Mouse (Mus musculus) erythroblast, adult 5-6 weeks (primary cell): Measurements from ENCODE around the gene Rhd. TPM values are rescaled to one million over a fixed set of nuclear protein-coding genes. Genes with fewer than 3 reads are reported as not detected.

Source experiments
- ATAC-seq: replicated peaks from 2 replicates; pipeline ENCODE4 v1.8.0; 2016; ENCODE audit warnings: moderate number of reproducible peaks, mild to moderate bottlenecking, moderate TSS enrichment, inconsistent platforms; ENCODE audit not compliant: poor library complexity, low FRiP score, severe bottlenecking
- total RNA-seq, 2 experiments: library from RNA; stranded (forward) in 1 of 2; stranded (reverse) in 1 of 2; fragments of 150-400 nt in 1 of 2; fragments of 200-764, 138-1000 nt in 1 of 2; gene quantifications; 2 replicates each; pipeline versions ENCODE4 v1.2.3 to v1.2.4; 2015 to 2017; ENCODE audit warnings: low replicate concordance in 2 of 2

The Rhd gene
- total RNA-seq, 2 experiments from 2014 or later, result 408 to 839 TPM

DNA sequence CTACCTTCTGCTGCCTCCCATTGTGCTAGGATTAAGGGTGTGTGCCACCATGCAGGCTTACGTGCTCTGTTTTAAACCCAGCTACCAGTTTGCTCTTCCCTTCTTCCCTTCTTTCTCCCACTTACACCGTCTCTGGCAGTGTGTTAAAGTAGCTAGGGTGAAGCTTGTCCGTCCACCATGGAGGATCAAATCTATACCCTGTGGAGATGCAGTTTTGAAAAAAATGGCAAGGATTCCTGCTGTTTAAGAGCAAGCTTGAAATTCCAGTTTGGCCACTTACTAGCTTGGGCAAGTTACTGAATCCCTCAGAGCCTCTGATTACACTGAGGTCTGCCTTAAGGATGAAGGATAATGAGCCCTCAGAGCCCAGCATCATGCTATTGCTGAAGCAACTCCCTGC, 9.0 kb upstream of the Rhd start:
- no peak for ATAC-seq

DNA sequence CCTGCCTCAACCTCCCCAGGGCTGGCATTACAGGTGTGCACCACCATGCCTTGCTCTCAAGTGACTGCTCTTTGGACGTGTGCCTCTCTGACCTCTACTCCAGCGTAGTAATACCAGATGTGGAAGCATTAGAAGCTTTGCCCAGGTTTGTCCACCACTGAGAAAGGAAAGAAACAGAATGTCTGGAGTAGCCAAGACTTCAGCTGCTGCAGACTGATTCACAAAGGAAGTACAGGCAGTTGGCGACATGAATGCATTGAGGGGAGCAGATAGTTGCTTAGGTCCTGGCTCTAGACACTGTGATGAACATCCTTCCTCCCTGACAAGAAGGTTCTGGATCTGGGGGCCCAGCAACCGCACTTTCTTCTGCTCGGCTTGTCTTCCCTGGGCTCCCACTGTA, 8.3 kb upstream of the Rhd start:
- no peak for ATAC-seq

DNA sequence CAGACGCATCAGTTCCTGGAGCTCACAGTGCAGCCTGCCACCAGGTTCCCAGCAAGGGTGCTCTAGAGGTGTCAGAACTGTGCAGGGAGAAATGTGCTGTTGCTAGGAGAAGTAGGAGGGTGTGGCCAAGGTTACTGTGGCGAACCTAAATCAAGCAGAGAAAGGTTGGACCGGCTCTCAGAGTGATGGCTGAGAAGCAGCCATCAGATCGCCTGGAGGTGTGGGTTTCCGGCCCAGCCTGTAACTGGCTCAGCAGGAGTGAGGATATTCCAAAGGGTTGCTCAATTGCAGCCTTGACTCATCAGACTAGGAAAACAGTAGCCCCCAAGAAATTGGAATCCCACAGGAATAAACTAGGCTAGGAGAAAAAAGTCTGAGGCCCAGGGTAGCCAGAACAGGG, 7.8 kb upstream of the Rhd start:
- ATAC-seq, result no peak

DNA sequence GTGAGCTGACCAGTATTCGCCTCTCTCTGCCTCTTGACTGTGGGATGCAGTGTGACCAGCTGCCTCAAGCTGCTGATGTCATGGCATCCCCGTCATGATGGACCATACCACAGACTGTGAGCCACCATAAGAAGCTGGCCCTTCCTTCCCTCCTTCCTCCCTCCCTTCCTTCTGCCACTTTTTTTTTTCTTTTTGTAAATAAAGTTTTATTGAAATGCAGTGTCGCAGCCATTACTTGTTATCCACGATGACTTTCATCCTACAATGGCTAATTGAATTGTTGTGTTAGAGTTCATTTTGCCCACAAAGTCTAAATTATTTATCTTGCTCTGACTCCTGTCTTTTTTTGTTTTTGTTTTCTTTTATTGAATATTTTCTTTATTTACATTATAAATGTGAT, 5.8 kb upstream of the Rhd start:
- ATAC-seq, result no peak

- ATAC-seq, result no peak
Observed at GRCm38 (mm10) chr4:134861884-134862283, 2.5 kb upstream of the Rhd start.

DNA sequence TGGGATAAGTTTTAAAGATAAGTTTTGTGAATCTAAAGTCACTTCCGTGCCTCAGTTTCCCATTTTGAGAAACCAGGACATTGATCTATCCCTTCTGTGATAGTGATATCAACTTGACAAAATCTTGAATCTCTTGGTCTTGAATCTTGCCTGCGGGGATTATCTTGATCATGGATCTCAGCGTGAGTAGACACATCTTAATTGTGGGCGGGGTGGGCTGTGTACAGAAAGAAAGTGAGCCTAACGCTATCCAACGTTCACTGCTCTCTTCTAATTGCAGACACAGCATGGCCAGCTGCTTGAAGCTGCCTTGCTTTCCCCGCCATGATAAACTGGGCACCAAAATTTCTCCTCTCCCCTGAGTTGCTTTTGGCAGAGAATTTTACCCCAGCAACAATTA, 1.3 kb upstream of the Rhd start:
- ATAC-seq, result no peak

GRCm38 (mm10) chr4:134865340-134865739, 1.0 kb downstream of the Rhd start:
- ATAC-seq, result peak; percentile 55

GRCm38 (mm10) chr4:134865789-134866188, 1.5 kb downstream of the Rhd start:
- ATAC-seq, result no peak

DNA sequence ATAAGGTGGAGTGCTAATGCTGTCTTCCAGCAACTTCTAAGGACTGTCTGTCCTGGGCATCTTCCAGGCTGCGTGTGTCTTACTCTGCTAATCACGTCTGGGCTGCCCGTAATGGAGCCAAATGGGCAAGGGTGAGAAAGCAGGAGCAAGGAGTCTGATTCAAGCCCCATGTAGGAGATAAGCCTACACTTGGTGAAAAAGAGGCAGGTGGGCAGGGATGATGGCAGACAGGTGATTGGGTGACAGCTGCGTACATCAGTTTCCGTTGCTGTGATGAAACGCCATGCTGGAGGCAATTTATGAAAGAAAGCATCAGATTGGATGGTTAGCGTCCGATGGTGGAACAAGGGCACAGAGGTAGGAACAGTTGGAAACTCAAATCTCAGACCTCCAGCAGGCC, 2.9 kb downstream of the Rhd start:
- no peak for ATAC-seq

GRCm38 (mm10) chr4:134867661-134868060, 3.3 kb downstream of the Rhd start:
- ATAC-seq, result peak; percentile 38

DNA sequence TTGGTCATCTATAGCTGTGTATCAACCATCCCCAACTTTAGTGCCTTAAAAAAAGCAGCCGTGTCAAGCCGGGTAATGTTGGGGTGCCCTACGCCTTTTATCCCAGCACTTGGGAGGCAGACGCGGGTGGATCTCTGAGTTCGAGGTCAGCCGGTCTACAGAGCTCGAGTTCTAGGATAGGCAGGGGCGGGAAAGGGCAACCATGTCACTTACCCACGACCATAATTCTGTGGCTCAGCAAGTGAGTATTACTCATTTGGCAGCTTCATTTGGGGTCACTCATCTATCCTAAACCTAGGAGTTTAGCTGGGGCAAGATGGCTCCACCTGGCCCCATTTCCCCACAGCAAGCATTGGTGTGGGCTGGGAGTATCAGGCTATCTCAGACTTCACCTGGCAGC, 3.7 kb downstream of the Rhd start:
- no peak for ATAC-seq

DNA sequence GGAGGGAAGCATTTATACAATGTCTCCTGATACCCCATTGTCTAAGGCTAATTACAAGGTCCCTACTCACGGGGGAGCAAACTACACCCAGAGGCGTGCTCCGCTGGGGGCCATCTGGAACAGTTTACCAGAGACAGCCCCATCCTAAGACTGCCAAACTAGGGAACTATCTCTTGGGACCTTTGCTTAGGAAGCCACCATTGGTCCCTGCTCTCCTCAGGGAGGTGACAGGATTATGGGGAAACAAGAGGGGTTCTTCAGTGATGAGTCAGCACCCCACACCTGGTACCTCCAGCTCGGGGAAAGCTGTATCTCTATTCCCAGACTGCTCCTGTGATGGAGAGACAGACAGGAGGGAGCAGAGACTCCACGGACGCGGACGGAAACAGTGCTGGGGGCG, 4.2 kb downstream of the Rhd start:
- no peak for ATAC-seq

DNA sequence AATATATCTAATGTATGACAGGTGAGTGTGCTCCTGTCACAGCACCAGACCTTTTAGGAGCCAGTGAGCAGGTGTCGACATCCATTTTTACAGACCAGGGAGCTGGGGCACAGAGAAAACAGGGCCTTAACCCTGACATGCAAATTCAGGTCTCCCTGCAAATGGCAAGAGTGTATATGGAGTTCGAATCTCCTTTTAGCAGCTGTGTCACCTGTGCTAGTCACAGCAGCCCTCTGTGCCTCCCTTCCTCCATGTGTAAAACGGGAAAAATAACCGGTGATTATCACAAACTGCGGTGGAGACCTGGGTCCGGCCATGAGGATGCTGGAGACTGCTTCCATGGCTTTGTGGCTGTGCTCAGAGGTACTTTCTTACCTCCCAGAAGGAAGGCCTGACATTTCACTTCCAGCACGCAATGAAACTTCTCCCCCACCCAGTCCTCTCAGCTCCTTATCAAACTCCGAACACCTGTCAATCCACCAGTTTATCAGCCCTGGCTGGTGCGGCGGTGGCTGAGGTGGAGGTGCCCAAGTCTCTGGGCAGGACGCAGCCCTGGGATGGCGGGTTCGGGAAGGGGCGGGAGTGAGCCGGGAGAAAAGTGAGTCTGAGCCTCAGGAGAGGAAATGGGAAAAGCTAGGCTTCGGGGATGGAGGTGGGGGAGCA, 4.9 kb downstream of the Rhd start:
- ATAC-seq, result peak; percentile 73

DNA sequence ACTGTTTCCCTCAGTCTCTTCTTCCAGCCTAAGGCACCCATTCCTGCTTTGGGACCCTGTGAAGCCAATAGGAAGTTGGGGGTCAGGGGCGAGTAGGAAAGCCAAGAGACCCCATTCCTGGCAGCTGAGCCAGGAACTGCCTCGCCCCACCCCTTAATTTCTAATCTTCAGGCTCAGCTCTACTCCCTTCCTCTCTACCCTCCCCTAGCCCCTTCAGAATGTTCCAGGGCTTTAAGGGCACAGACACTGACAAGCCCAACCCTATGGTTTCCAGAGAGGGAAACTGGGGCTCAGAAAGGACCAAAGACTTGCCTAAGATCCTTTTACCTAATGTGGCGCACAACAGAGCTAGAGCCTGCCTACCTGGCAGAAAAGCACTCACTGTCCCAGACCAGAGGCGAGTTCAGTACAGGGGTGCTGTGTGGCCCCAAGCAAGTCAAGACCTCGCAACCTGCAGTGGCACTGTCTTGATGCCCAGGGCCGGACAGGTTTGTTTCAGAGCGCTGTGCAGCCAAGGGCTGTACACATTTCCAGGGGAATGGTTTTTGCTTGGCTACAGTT, 5.6 kb downstream of the Rhd start:
- ATAC-seq, result peak; percentile 3; the same call in 1 of the 2 replicates

DNA sequence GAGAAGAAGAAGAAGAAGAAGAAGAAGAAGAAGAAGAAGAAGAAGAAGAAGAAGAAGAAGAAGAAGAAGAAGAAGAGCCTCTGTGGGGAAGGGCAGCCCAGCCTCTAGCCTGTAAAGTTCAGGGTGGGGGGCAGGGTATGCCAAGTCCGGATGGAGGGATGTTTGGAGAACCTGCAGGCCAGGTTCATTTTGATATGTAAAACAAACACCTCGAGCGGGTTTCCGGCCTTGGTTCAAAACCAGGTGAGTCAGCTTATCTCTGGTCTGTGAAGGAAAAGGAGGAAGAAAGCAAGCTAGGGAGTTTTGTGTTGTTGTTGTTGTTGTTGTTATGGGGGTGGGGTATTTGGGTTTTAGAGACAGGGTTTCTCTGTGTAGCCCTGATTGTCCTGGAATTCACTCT, 7.1 kb downstream of the Rhd start:
- no peak for ATAC-seq

DNA sequence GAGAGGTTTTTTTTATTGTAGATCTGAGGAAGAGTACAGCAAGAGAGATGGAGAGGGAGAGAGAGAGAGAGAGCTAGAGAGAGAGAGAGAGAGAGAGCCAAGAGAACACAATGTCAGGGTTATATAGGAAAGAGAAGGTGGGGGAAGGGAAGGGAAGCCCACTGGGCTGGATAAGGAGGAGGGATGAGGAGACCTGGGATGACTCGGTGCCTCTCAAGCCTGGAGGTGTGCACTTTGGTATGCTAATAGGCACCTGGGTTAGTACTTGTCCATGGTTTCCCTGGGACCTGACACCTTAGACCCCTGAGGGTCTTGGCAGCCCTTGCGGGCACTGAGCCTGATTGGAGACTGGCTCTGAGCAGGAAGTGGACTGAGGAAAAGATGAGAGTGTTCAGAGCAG, 7.6 kb downstream of the Rhd start:
- no peak for ATAC-seq

- no peak for ATAC-seq
Observed at GRCm38 (mm10) chr4:134876171-134876570, 11.8 kb downstream of the Rhd start.

DNA sequence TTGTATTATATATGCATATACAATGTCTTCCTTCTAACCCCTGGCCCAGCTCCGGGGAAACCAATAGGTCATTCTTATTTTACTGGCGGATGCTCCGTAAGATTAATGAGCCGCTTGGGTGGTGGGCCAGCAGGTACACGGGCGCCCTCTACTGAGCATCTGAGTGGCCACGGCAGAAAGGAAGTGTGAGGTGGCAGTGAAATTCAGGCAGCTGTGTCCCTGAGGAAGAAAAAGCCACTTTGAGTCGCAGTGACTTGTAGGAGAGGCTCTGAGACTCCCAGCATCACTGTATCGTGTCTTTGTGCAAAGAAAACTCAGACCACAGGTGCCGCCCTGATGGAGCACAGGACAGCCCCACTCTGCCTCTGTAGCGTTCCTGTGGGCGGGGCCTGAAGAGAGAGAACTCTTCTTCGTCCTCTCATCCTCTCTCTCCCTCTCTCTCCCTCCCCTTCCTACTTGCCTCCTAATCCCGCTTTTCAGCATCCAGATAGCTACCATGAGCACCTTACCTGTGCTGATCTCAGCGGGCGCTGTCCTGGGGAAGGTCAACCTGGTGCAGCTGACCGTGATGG, 15.2 kb downstream of the Rhd start:
- peak; percentile 39 for ATAC-seq

DNA sequence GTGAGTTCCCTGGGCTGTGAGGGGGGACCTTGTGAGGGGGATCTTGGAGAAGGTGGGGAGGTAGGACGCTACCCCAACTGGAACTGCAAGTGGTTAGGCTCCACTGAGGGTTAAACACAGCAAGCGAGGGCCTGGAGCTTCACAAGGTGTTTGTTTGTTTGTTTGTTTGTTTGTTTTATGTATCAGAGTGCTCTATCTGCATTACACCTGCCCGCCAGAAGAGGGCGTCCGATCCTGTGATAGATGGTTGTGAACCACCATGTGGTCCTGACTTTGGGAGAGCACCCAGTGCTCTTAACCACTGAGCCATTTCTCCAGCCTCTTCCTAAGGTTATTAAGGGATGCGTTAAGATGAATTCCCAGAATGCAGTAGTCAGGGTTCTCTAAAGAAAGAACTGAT, 15.7 kb downstream of the Rhd start:
- no peak for ATAC-seq

- peak; percentile 68 for ATAC-seq
Observed at GRCm38 (mm10) chr4:134883266-134883665, 18.9 kb downstream of the Rhd start.

DNA sequence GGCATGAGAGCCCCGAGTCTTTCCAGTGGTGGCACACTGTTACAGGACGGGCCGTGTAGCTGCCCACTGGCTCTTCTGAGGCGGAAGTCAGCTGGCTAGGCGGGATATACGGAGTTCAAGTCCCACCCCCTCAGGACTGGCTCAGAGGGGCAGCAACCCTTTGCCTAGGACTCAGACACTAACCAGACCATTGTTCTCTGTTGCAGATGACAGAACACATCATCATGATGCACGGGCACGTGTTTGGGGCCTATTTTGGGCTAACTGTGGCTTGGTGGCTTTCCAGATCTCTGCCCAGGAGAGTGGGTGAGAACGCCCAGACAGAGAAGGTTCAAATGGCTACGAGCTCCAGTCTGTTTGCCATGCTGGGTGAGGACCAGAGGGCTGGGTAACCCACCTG, 19.5 kb downstream of the Rhd start:
- no peak for ATAC-seq

- no peak for ATAC-seq
Observed at GRCm38 (mm10) chr4:134884364-134884763, 20.0 kb downstream of the Rhd start.
